Mouse (Mus musculus) neural tube, embryonic 11.5 days (tissue): ENCODE measurements at regions not wholly inside any gene's neighbourhood (a gene's known extent, or its start where the extent isn't known, plus 50 kb on each side); places are given as distances from the start of the nearest gene placed in this dataset.
A peak's percentile ranks its signal among the peaks of the same experiment; 100 is the strongest.

Experiments
- ATAC-seq: fragments of 200-750 bp; cut with Nextera tagmentation; 2 replicates; pipeline ENCODE4 v1.8.0; 2017; ENCODE audit warnings: moderate number of reproducible peaks, mild to moderate bottlenecking, moderate TSS enrichment, moderate library complexity; ENCODE audit not compliant: insufficient read depth, low FRiP score, low TSS enrichment
- DNase-seq: peaks from one replicate; pipeline ENCODE4 v3.0.0-alpha.2; 2015; ENCODE audit warnings: low spot score
- H3K27ac ChIP-seq: fragments of 300-500 bp; sonication (generic); 2 replicates; pipeline ENCODE4 v1.5.1; 2014; ENCODE audit warnings: low read depth, mild to moderate bottlenecking, low read length
- H3K27me3 ChIP-seq: fragments of 300-500 bp; sonication (generic); 2 replicates; pipeline ENCODE4 v1.6.1; 2014; ENCODE audit warnings: mild to moderate bottlenecking, low read length, mixed read lengths; ENCODE audit not compliant: control insufficient read depth, insufficient read depth
- H3K36me3 ChIP-seq: fragments of 300-500 bp; sonication (generic); 2 replicates; pipeline ENCODE4 v1.6.1; 2014; ENCODE audit warnings: mild to moderate bottlenecking, low read length, moderate library complexity, mixed read lengths; ENCODE audit not compliant: control insufficient read depth, insufficient read depth
- H3K4me1 ChIP-seq: fragments of 300-500 bp; sonication (generic); 2 replicates; pipeline ENCODE4 v1.6.1; 2014; ENCODE audit warnings: low read length, mixed read lengths; ENCODE audit not compliant: control insufficient read depth, insufficient read depth
- H3K4me2 ChIP-seq: fragments of 300-500 bp; sonication (generic); 2 replicates; pipeline ENCODE4 v1.6.1; 2014; ENCODE audit warnings: low read depth, mild to moderate bottlenecking, moderate library complexity
- H3K4me3 ChIP-seq: fragments of 300-500 bp; sonication (generic); 2 replicates; pipeline ENCODE4 v1.5.1; 2014; ENCODE audit warnings: low read depth, low read length
- H3K9ac ChIP-seq: fragments of 300-500 bp; sonication (generic); 2 replicates; pipeline ENCODE4 v1.6.1; 2014; ENCODE audit warnings: mild to moderate bottlenecking, low read length
- H3K9me3 ChIP-seq: fragments of 300-500 bp; sonication (generic); 2 replicates; pipeline ENCODE4 v1.6.1; 2016; ENCODE audit warnings: low read length; ENCODE audit not compliant: control insufficient read depth
- WGBS: fragments of 180-500 bp; shearing (Covaris S2); extraction: QIAGEN DNeasy Blood & Tissue Kit; methylation state at CpG from one replicate; pipeline ENCODE4 v1.1.7; 2014; 5-methylcytosine and 5-hydroxymethylcytosine counted together

GRCm38 (mm10) chr8:11923115-11923514, 82.8 kb downstream of the Tex29 start:
- Histone ChIP-seq H3K36me3 (no peaks in the 10 kb centered on the region), H3K4me1 (no peaks in the 10 kb centered on the region), H3K27ac (no peak overlapping the region), H3K4me2 (no peak overlapping the region), H3K9ac (no peak overlapping the region), H3K27me3 (no peaks in the 10 kb centered on the region), H3K9me3 (no peaks in the 10 kb centered on the region), H3K4me3 (no peak overlapping the region)
- WGBS, result 77% methylated on average over 7 of the region's 7 CpGs
- no peak for ATAC-seq
- no peak for DNase-seq

- WGBS, result 69% methylated on average over 11 of the region's 11 CpGs
- Histone ChIP-seq H3K36me3 (no peaks in the 10 kb centered on the region), H3K27ac (no peak overlapping the region), H3K4me3 (no peak overlapping the region), H3K27me3 (no peaks in the 10 kb centered on the region), H3K9ac (no peak overlapping the region), H3K4me1 (no peaks in the 10 kb centered on the region), H3K4me2 (no peak overlapping the region), H3K9me3 (no peaks in the 10 kb centered on the region)
- ATAC-seq (no peak), DNase-seq (peak; percentile 57)
Measured at GRCm38 (mm10) chr8:11924165-11924564, 83.9 kb downstream of the Tex29 start.

GRCm38 (mm10) chr8:11942892-11943332, 102.6 kb downstream of the Tex29 start:
- Histone ChIP-seq H3K9ac (no peak overlapping the region), H3K4me1 (no peaks in the 10 kb centered on the region), H3K27me3 (no peaks in the 10 kb centered on the region), H3K36me3 (no peaks in the 10 kb centered on the region), H3K4me3 (no peak overlapping the region), H3K9me3 (no peaks in the 10 kb centered on the region), H3K4me2 (no peak overlapping the region), H3K27ac (no peak overlapping the region)
- DNase-seq, result peak; percentile 68
- WGBS, result 26% methylated on average over 6 of the region's 6 CpGs
- ATAC-seq, result peak; percentile 84

- Histone ChIP-seq H3K9ac (no peak overlapping the region), H3K36me3 (no peaks in the 10 kb centered on the region), H3K27me3 (no peaks in the 10 kb centered on the region), H3K9me3 (no peaks in the 10 kb centered on the region), H3K4me1 (no peaks in the 10 kb centered on the region), H3K27ac (no peak overlapping the region), H3K4me3 (no peak overlapping the region), H3K4me2 (no peak overlapping the region)
- no peak for ATAC-seq
- WGBS, result 87% methylated on average over 8 of the region's 8 CpGs
- DNase-seq, result no peak
Measured at GRCm38 (mm10) chr8:11947766-11948165, 107.5 kb downstream of the Tex29 start.

GRCm38 (mm10) chr8:11956268-11956667, 116.0 kb downstream of the Tex29 start:
- no peaks in the 10 kb centered on the region for H3K36me3 ChIP-seq
- no peak for ATAC-seq
- H3K9ac ChIP-seq, result no peak overlapping the region
- no peak overlapping the region for H3K4me2 ChIP-seq
- H3K27me3 ChIP-seq, result no peaks in the 10 kb centered on the region
- WGBS, result 31% methylated on average over 7 of the region's 7 CpGs
- H3K27ac ChIP-seq, result no peak overlapping the region
- H3K9me3 ChIP-seq, result no peaks in the 10 kb centered on the region
- H3K4me3 ChIP-seq, result no peak overlapping the region
- H3K4me1 ChIP-seq, result no peaks in the 10 kb centered on the region
- DNase-seq, result no peak

- Histone ChIP-seq H3K27ac (no peak overlapping the region), H3K4me2 (no peak overlapping the region), H3K9me3 (no peaks in the 10 kb centered on the region), H3K9ac (no peak overlapping the region), H3K36me3 (no peaks in the 10 kb centered on the region), H3K27me3 (no peaks in the 10 kb centered on the region), H3K4me1 (no peaks in the 10 kb centered on the region), H3K4me3 (no peak overlapping the region)
- DNase-seq (peak; percentile 63), ATAC-seq (no peak)
- WGBS, result 69% methylated on average over 7 of the region's 7 CpGs
Measured at GRCm38 (mm10) chr8:11957046-11957783, 116.9 kb downstream of the Tex29 start.

- no peaks in the 10 kb centered on the region for H3K27me3 ChIP-seq
- no peak overlapping the region for H3K9ac ChIP-seq
- no peaks in the 10 kb centered on the region for H3K36me3 ChIP-seq
- no peak overlapping the region for H3K4me3 ChIP-seq
- H3K9me3 ChIP-seq, result no peaks in the 10 kb centered on the region
- WGBS, result 68% methylated on average over 5 of the region's 5 CpGs
- no peak for ATAC-seq
- no peak for DNase-seq
- no peaks in the 10 kb centered on the region for H3K4me1 ChIP-seq
- no peak overlapping the region for H3K27ac ChIP-seq
- H3K4me2 ChIP-seq, result no peak overlapping the region
Measured at GRCm38 (mm10) chr8:11958176-11958575, 117.9 kb downstream of the Tex29 start.

- Histone ChIP-seq H3K4me1 (no peaks in the 10 kb centered on the region), H3K27me3 (no peaks in the 10 kb centered on the region), H3K4me3 (no peak overlapping the region), H3K4me2 (no peak overlapping the region), H3K36me3 (no peaks in the 10 kb centered on the region), H3K27ac (no peak overlapping the region), H3K9me3 (no peaks in the 10 kb centered on the region), H3K9ac (no peak overlapping the region)
- 77% methylated on average over 4 of the region's 4 CpGs for WGBS
- DNase-seq (no peak), ATAC-seq (no peak)
Measured at GRCm38 (mm10) chr8:11959466-11959865, 119.2 kb downstream of the Tex29 start.

- H3K27me3 ChIP-seq, result no peaks in the 10 kb centered on the region
- no peak overlapping the region for H3K4me2 ChIP-seq
- no peak overlapping the region for H3K27ac ChIP-seq
- H3K9me3 ChIP-seq, result no peaks in the 10 kb centered on the region
- ATAC-seq (no peak), DNase-seq (no peak)
- H3K9ac ChIP-seq, result no peak overlapping the region
- no peaks in the 10 kb centered on the region for H3K4me1 ChIP-seq
- 41% methylated on average over 1 of the region's 1 CpGs for WGBS
- no peaks in the 10 kb centered on the region for H3K36me3 ChIP-seq
- H3K4me3 ChIP-seq, result no peak overlapping the region
Measured at GRCm38 (mm10) chr8:11963575-11963974, 123.3 kb downstream of the Tex29 start.
